Mouse (Mus musculus): Measurements from ENCODE around the gene Matn4.

DNA sequence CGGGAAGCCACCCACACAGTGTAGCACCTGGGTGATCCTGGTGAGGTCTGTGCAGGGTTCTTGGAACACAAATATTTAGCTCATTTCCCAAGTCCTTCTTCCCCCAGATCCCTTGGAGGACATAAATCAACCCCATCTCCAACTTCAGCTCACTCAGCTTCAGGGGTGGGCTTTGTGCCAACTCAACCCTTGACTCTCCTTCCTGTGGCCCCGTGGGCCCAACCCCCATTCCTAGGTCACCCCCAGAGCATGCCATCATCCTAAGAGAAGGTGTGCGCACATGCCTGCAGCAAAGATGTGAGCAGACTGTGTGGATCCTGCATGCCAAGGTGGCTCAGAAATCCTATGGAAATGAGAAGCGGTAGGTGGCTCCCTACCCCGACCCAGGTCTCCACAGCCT lies 559 bp upstream of the Matn4 start:
- TF ChIP-seq CTCF (IDR thresholded peaks at IDR 0.05; ENCODE audit: low read depth) (no peak), EP300 (IDR thresholded peaks at IDR 0.05; ENCODE audit: low read depth) (no peak)
